Mouse (Mus musculus): ENCODE data around the gene Hsd17b12. TPM values are rescaled to one million over a fixed set of nuclear protein-coding genes. Genes with fewer than 3 reads are reported as not detected.

Hsd17b12 gene
- 68.3 and 69.2 TPM in 2 replicates for polyA plus RNA-seq (2015; fragmentation: Nextera tagmentation; extraction: Ambion mirVana)

GRCm38 (mm10) chr2:94157592-94158519 is at the start of gene Hsd17b12:
Hsd17b12 (minus strand) TSS chr2:94157964.
- Histone ChIP-seq H3K27me3 (peaks cover 7% of the 10 kb centered on the region; the same call in 1 of the 2 replicates), H3K27ac (replicated peaks) (peak within 1 kb of the TSS; percentile 80), H3K9ac (peak within 1 kb of the TSS; percentile 79), H3K4me3 (replicated peaks) (peak within 1 kb of the TSS; percentile 73), H3K4me2 (peak within 1 kb of the TSS; percentile 89), H3K9me3 (replicated peaks) (no peaks in the 10 kb centered on the region), H3K4me1 (replicated peaks) (peaks cover 31% of the 10 kb centered on the region), H3K36me3 (replicated peaks) (no peaks in the 10 kb centered on the region)
- under 1% methylated on average over 69 of the region's 69 CpGs for WGBS (ENCODE audit: insufficient replicate concordance)
- ATAC-seq (ENCODE audit: insufficient read depth) = peak; percentile 98

- ATAC-seq (ENCODE audit: insufficient read depth) = no peak
- Histone ChIP-seq H3K4me2 (no peak overlapping the region), H3K9ac (no peak overlapping the region), H3K36me3 (replicated peaks) (no peaks in the 10 kb centered on the region), H3K4me3 (replicated peaks) (no peak overlapping the region), H3K27me3 (peaks cover 28% of the 10 kb centered on the region), H3K9me3 (replicated peaks) (no peaks in the 10 kb centered on the region), H3K27ac (replicated peaks) (no peak overlapping the region), H3K4me1 (replicated peaks) (no peaks in the 10 kb centered on the region)
- WGBS (ENCODE audit: insufficient replicate concordance) = 54% methylated on average over 2 of the region's 2 CpGs
Measured at GRCm38 (mm10) chr2:94184906-94185305, 27.1 kb upstream of the Hsd17b12 start.

- no peak overlapping the region for H3K4me2 ChIP-seq
- H3K4me1 ChIP-seq (replicated peaks) = no peaks in the 10 kb centered on the region
- H3K9ac ChIP-seq = no peak overlapping the region
- ATAC-seq (ENCODE audit: insufficient read depth) = no peak
- H3K9me3 ChIP-seq (replicated peaks) = no peaks in the 10 kb centered on the region
- WGBS (ENCODE audit: insufficient replicate concordance) = 27% methylated on average over 6 of the region's 6 CpGs
- peaks cover 28% of the 10 kb centered on the region for H3K27me3 ChIP-seq
- no peak overlapping the region for H3K4me3 ChIP-seq (replicated peaks)
- no peaks in the 10 kb centered on the region for H3K36me3 ChIP-seq (replicated peaks)
- no peak overlapping the region for H3K27ac ChIP-seq (replicated peaks)
Measured at GRCm38 (mm10) chr2:94184142-94184541, 26.4 kb upstream of the Hsd17b12 start.

DNA sequence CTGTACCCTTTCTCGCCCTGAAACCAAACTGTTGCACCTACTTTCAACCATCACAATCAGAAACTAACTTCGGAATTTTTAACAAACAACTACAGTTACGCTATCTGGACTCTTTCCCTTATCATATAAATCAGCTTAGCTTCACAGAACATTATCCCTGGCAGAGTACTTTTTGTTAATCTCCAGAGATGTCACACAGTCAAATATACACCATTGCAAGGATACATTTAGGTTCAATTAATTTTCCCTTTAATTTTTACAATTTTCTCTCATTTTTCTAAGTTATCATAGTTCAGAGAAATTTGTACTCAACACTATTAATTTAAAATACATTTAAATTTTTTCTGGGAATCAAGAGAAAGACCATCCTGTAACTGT is 21.3 kb upstream of the Hsd17b12 start:
- Histone ChIP-seq H3K4me1 (replicated peaks) (peaks cover 18% of the 10 kb centered on the region), H3K9ac (peak overlapping the region; percentile 83; the same call in 1 of the 2 replicates), H3K4me3 (replicated peaks) (peak overlapping the region; percentile 82), H3K4me2 (peak overlapping the region; percentile 75), H3K9me3 (replicated peaks) (no peaks in the 10 kb centered on the region), H3K27me3 (peaks cover 13% of the 10 kb centered on the region), H3K27ac (replicated peaks) (no peak overlapping the region), H3K36me3 (replicated peaks) (no peaks in the 10 kb centered on the region)
- 2% methylated on average over 3 of the region's 3 CpGs for WGBS (ENCODE audit: insufficient replicate concordance)
- ATAC-seq (ENCODE audit: insufficient read depth) = no peak

DNA sequence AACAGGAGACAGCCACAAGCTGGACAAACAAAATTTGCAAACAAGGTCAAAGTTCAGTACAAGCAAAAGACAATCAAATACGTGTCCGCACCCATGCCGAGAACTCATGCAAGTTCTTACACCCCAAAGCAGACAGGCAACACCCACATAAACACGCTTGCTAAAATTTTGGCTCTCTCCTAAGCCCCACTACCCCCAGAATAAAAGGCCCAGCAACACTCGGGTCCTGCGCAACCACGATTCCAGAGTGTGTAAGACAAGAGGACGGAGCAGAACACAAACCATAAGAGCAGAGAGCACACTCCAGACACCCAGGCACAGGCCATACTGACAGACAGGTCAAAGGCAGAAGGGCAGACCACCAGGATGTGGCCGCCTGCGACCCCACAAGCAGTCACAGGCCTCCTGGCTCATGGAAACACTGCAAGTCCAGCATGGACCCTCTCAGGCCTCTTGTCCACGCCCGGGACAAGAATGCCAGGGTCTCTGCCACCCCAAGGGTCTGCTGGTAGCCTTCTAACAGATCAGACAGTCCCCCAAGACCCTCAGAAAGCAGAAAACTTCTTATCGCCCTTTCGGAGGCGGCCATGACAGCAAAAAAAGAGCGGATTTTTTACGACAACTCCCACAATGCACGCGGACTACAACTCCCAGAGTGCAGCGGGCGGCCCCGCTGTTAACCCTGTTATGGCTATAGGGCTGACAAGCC is 20.7 kb upstream of the Hsd17b12 start:
- Histone ChIP-seq H3K36me3 (replicated peaks) (no peaks in the 10 kb centered on the region), H3K4me3 (replicated peaks) (peak overlapping the region; percentile 82), H3K9me3 (replicated peaks) (no peaks in the 10 kb centered on the region), H3K4me2 (peak overlapping the region; percentile 75), H3K4me1 (replicated peaks) (peaks cover 18% of the 10 kb centered on the region), H3K9ac (peak overlapping the region; percentile 83), H3K27me3 (peaks cover 10% of the 10 kb centered on the region), H3K27ac (replicated peaks) (peak overlapping the region; percentile 78)
- WGBS (ENCODE audit: insufficient replicate concordance) = 1% methylated on average over 22 of the region's 22 CpGs
- peak; percentile 94 for ATAC-seq (ENCODE audit: insufficient read depth)

DNA sequence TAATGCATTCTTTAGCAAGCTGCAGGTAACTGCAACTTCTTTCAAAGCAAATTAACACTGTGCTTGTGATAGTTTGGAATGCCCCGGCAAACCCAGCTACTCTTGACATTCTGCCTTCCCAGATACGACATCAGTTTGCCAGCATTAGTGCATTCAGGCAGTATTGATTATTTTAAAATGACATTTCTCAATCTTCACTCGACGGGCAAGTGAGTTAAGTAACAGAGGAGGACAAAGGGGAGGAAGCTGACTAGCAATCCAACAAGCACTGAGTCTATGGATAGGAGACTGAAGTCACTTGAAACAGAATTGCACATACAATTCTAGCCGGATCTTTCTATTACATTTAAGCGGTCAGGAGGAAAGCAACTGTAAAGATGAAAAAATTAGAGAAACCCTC is 19.5 kb upstream of the Hsd17b12 start:
- ATAC-seq (ENCODE audit: insufficient read depth) = no peak
- Histone ChIP-seq H3K9me3 (replicated peaks) (no peaks in the 10 kb centered on the region), H3K27me3 (no peaks in the 10 kb centered on the region), H3K9ac (no peak overlapping the region), H3K4me1 (replicated peaks) (peaks cover 18% of the 10 kb centered on the region), H3K36me3 (replicated peaks) (no peaks in the 10 kb centered on the region), H3K4me3 (replicated peaks) (peak overlapping the region; percentile 82; the same call in 1 of the 2 replicates), H3K4me2 (peak overlapping the region; percentile 75), H3K27ac (replicated peaks) (no peak overlapping the region)
- WGBS (ENCODE audit: insufficient replicate concordance) = 66% methylated on average over 6 of the region's 6 CpGs

DNA sequence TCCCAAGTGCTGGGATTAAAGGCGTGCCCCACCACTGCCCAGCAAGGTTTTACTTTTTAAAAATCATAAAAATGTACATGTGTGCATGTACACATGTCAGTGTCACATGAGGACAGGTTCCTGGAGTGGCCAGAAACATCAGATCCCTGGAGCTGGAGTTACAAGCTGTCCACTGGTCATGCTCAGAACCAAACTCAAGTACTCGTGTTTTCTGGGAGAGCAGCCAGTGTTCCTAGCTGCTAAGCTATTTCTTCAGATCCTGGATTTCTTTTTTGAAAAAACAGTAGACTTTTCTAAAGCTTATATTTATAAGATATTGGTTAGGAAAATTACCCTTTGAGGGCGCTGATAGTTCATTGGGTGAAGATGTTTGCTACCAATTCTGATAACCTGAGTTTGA is 18.6 kb upstream of the Hsd17b12 start:
- WGBS (ENCODE audit: insufficient replicate concordance) = 78% methylated on average over 3 of the region's 3 CpGs
- no peak overlapping the region for H3K27ac ChIP-seq (replicated peaks)
- no peak for ATAC-seq (ENCODE audit: insufficient read depth)
- peaks cover 18% of the 10 kb centered on the region for H3K4me1 ChIP-seq (replicated peaks)
- H3K9me3 ChIP-seq (replicated peaks) = no peaks in the 10 kb centered on the region
- H3K36me3 ChIP-seq (replicated peaks) = no peaks in the 10 kb centered on the region
- no peak overlapping the region for H3K4me3 ChIP-seq (replicated peaks)
- no peak overlapping the region for H3K9ac ChIP-seq
- H3K27me3 ChIP-seq = no peaks in the 10 kb centered on the region
- H3K4me2 ChIP-seq = no peak overlapping the region

- H3K4me1 ChIP-seq (replicated peaks) = peaks cover 13% of the 10 kb centered on the region
- H3K36me3 ChIP-seq (replicated peaks) = no peaks in the 10 kb centered on the region
- H3K27me3 ChIP-seq = no peaks in the 10 kb centered on the region
- no peak overlapping the region for H3K4me3 ChIP-seq (replicated peaks)
- H3K9me3 ChIP-seq (replicated peaks) = no peaks in the 10 kb centered on the region
- no peak for ATAC-seq (ENCODE audit: insufficient read depth)
- H3K4me2 ChIP-seq = no peak overlapping the region
- WGBS (ENCODE audit: insufficient replicate concordance) = 77% methylated on average over 13 of the region's 13 CpGs
- no peak overlapping the region for H3K27ac ChIP-seq (replicated peaks)
- no peak overlapping the region for H3K9ac ChIP-seq
Measured at GRCm38 (mm10) chr2:94173549-94173948, 15.8 kb upstream of the Hsd17b12 start.

DNA sequence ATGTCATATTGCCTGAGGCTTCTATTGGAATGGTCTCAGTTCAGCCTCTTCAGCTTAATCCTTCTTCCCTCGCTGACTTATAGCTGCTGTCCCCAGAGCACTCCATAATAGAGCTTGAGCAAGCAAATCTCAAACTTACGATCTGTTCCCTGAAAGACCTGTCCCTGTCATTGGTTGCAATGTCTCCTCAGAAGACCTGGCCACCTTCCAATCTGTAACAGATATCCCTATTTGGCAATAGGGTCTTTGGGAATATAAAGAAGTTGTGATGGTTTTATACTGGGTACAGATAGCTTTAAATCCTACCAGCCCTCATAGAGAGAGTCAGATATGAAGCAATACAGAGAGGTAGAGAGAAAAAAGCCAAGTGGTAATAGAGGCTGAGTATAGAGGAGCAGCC is 5.4 kb upstream of the Hsd17b12 start:
- no peak overlapping the region for H3K27ac ChIP-seq (replicated peaks)
- ATAC-seq (ENCODE audit: insufficient read depth) = no peak
- no peaks in the 10 kb centered on the region for H3K36me3 ChIP-seq (replicated peaks)
- H3K4me3 ChIP-seq (replicated peaks) = no peak overlapping the region
- no peaks in the 10 kb centered on the region for H3K9me3 ChIP-seq (replicated peaks)
- H3K4me1 ChIP-seq (replicated peaks) = peaks cover 5% of the 10 kb centered on the region; the same call in 1 of the 2 replicates
- H3K9ac ChIP-seq = no peak overlapping the region
- WGBS (ENCODE audit: insufficient replicate concordance) = 57% methylated on average over 2 of the region's 2 CpGs
- peaks cover 10% of the 10 kb centered on the region; the same call in 1 of the 2 replicates for H3K27me3 ChIP-seq
- H3K4me2 ChIP-seq = no peak overlapping the region

DNA sequence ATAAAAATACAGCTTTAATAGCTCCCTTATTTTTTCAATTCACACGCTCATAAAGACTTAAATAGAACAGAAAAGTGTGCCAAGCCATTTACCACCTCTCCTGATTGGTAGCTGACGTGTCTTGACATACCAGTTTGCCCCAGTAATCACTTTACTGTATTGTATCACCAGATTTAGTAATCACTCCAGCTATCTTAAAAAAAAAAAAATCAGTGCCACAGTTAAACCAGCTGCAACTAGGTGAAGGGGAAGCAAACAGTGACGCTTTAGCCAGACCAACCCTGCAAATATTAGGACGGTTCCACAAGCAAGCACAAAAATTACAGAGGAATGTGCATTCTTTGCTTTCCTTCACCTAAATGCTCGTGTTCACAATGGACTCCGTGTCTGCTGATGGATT is 4.4 kb upstream of the Hsd17b12 start:
- Histone ChIP-seq H3K4me3 (replicated peaks) (no peak overlapping the region), H3K27ac (replicated peaks) (no peak overlapping the region), H3K9ac (no peak overlapping the region), H3K27me3 (peaks cover 10% of the 10 kb centered on the region; the same call in 1 of the 2 replicates), H3K9me3 (replicated peaks) (no peaks in the 10 kb centered on the region), H3K36me3 (replicated peaks) (no peaks in the 10 kb centered on the region), H3K4me2 (no peak overlapping the region), H3K4me1 (replicated peaks) (peaks cover 9% of the 10 kb centered on the region)
- no peak for ATAC-seq (ENCODE audit: insufficient read depth)
- 44% methylated on average over 6 of the region's 6 CpGs for WGBS (ENCODE audit: insufficient replicate concordance)

DNA sequence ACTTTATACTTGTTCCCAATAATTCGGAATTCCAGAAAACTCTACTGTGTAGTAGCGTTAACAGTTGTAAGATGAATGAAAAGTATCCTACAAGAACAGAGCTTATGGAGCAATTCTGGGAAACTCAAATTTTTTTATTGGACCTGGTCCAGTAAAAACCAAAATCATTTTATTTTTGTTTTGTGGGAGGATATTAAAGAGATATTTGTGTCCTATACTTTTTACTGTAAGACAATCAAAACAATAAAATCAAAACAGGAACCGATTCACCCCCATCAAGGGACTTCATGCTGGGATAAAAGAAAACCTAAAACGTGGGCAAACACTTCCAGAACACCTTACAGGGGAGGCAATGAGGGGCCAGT is 738 bp upstream of the Hsd17b12 start:
- peak overlapping the region; percentile 61 for H3K27ac ChIP-seq (replicated peaks)
- H3K9ac ChIP-seq = no peak overlapping the region
- H3K4me2 ChIP-seq = peak overlapping the region; percentile 89
- H3K27me3 ChIP-seq = peaks cover 7% of the 10 kb centered on the region; the same call in 1 of the 2 replicates
- ATAC-seq (ENCODE audit: insufficient read depth) = no peak
- WGBS (ENCODE audit: insufficient replicate concordance) = 16% methylated on average over 4 of the region's 4 CpGs
- H3K4me1 ChIP-seq (replicated peaks) = peaks cover 30% of the 10 kb centered on the region
- no peaks in the 10 kb centered on the region for H3K36me3 ChIP-seq (replicated peaks)
- H3K4me3 ChIP-seq (replicated peaks) = peak overlapping the region; percentile 73
- no peaks in the 10 kb centered on the region for H3K9me3 ChIP-seq (replicated peaks)
